Comparison of ENCODE assay signal across 12 mouse cellular contexts in genomic region chr12:111437222-111437900, GRCm38 (mm10). TPM values are rescaled to one million over a fixed set of nuclear protein-coding genes. Genes with fewer than 3 reads are reported as not detected.
DNase-seq lines count a peak whose midpoint lies in the region; ATAC-seq and TF ChIP-seq lines count a peak whose summit lies in the region.
"Had no signal": no experiment of that assay in that cellular context is flagged by ENCODE, and none has a peak within 500 bp of the region (broad histone marks: within the 10 kb centered on the region; RNA-seq: fewer than 3 reads in every experiment).

No protein-coding gene starts in this region.

- no peaks in the 10 kb centered on the region for H3K79me2 ChIP-seq in heart, adult 2 months (replicated peaks; ENCODE audit: control insufficient read depth, insufficient read depth, low read length)

- H3K4me3 ChIP-seq in heart, embryonic 10.5 days: no peak overlapping the region
- H3K4me3 ChIP-seq in heart, adult 2 months: no peak overlapping the region
- no peak overlapping the region for H3K4me3 ChIP-seq in liver, embryonic 13.5 days (replicated peaks)
- no peak overlapping the region for H3K4me3 ChIP-seq in forebrain, embryonic 14.5 days (ENCODE audit: low read depth, low read length)
- H3K4me3 ChIP-seq in hindbrain, embryonic 14.5 days (replicated peaks; ENCODE audit: low read length): no peak overlapping the region

- peaks cover 76% of the 10 kb centered on the region for H3K27me3 ChIP-seq in heart, embryonic 10.5 days (ENCODE audit: insufficient read depth, poor library complexity, severe bottlenecking)
- no peaks in the 10 kb centered on the region for H3K27me3 ChIP-seq in heart, adult 2 months (ENCODE audit: control insufficient read depth, insufficient read depth, low read length)
- H3K27me3 ChIP-seq in liver, embryonic 13.5 days: no peaks in the 10 kb centered on the region
- H3K27me3 ChIP-seq in forebrain, embryonic 14.5 days (replicated peaks; ENCODE audit: control insufficient read depth, insufficient read depth, low read length): peaks cover 14% of the 10 kb centered on the region
- H3K27me3 ChIP-seq in hindbrain, embryonic 14.5 days (ENCODE audit: control insufficient read depth, insufficient read depth, low read length): peaks cover 20% of the 10 kb centered on the region
- H3K27me3 ChIP-seq: Patski had no signal

- TF ChIP-seq EP300 in heart, adult 2 months (IDR thresholded peaks at IDR 0.05; ENCODE audit: insufficient read depth, low read depth, low read length): no peak

- no peak overlapping the region for H3K9ac ChIP-seq in heart, adult 2 months (ENCODE audit: low read depth, low read length)
- H3K9ac ChIP-seq in liver, embryonic 13.5 days: 0 out of 2 replicates have a peak overlapping the region, but pooled peaks have one; percentile 1
- no peak overlapping the region for H3K9ac ChIP-seq in forebrain, embryonic 14.5 days (ENCODE audit: low read length)
- no peak overlapping the region for H3K9ac ChIP-seq in hindbrain, embryonic 14.5 days

- intact Hi-C loops in heart, adult 2 months (cut with DNase I): no loop called here

- H3K4me2 ChIP-seq in liver, embryonic 13.5 days: no peak overlapping the region
- no peak overlapping the region for H3K4me2 ChIP-seq in forebrain, embryonic 14.5 days (ENCODE audit: low read length)
- H3K4me2 ChIP-seq in hindbrain, embryonic 14.5 days (replicated peaks): no peak overlapping the region

- TF ChIP-seq POLR2A in heart, adult 2 months (IDR thresholded peaks at IDR 0.05; ENCODE audit: insufficient read depth, low read depth, low read length): no peak

- no peaks in the 10 kb centered on the region for H3K9me3 ChIP-seq in heart, embryonic 10.5 days
- no peaks in the 10 kb centered on the region for H3K9me3 ChIP-seq in liver, embryonic 13.5 days (replicated peaks)
- no peaks in the 10 kb centered on the region for H3K9me3 ChIP-seq in forebrain, embryonic 14.5 days (replicated peaks; ENCODE audit: control insufficient read depth, low read length)
- H3K9me3 ChIP-seq in hindbrain, embryonic 14.5 days (ENCODE audit: control insufficient read depth, low read length): no peaks in the 10 kb centered on the region

- DNase-seq in heart, embryonic 10.5 days (ENCODE audit: low spot score): no peak
- no peak for DNase-seq in heart, adult 2 months
- DNase-seq in 416B (ENCODE audit: low read depth): peak; percentile 85
- DNase-seq in adrenal gland, postnatal 36 days: peak; percentile 80 to 82
- DNase-seq in liver, embryonic 13.5 days: no peak
- no peak for DNase-seq in forebrain, embryonic 14.5 days (ENCODE audit: low spot score)
- no peak for DNase-seq in hindbrain, embryonic 14.5 days (ENCODE audit: low spot score)
- DNase-seq: gastrocnemius, postnatal 25 days had no signal

- ATAC-seq in liver, embryonic 13.5 days (ENCODE audit: low read depth): no peak
- ATAC-seq in forebrain, embryonic 14.5 days: no peak
- ATAC-seq in hindbrain, embryonic 14.5 days (ENCODE audit: low FRiP score): no peak
- ATAC-seq in frontal cortex, adult (ENCODE audit: low TSS enrichment): no peak
- ATAC-seq: Patski had no signal

- peaks cover 56% of the 10 kb centered on the region for H3K4me1 ChIP-seq in heart, embryonic 10.5 days
- H3K4me1 ChIP-seq in heart, adult 2 months (ENCODE audit: control insufficient read depth, insufficient read depth, low read length): peaks cover 17% of the 10 kb centered on the region
- H3K4me1 ChIP-seq in liver, embryonic 13.5 days (replicated peaks): peaks cover 93% of the 10 kb centered on the region
- H3K4me1 ChIP-seq in forebrain, embryonic 14.5 days (ENCODE audit: control insufficient read depth, insufficient read depth, low read length): peaks cover 1% of the 10 kb centered on the region; the same call in 1 of the 2 replicates
- peaks cover 12% of the 10 kb centered on the region; the same call in 1 of the 2 replicates for H3K4me1 ChIP-seq in hindbrain, embryonic 14.5 days (replicated peaks; ENCODE audit: control insufficient read depth, insufficient read depth, low read length)

- TF ChIP-seq CTCF in heart, adult 2 months (IDR thresholded peaks at IDR 0.05): no peak

- no peaks in the 10 kb centered on the region for H3K36me3 ChIP-seq in heart, embryonic 10.5 days
- no peaks in the 10 kb centered on the region for H3K36me3 ChIP-seq in heart, adult 2 months (ENCODE audit: control insufficient read depth, insufficient read depth, low read length)
- no peaks in the 10 kb centered on the region for H3K36me3 ChIP-seq in liver, embryonic 13.5 days
- H3K36me3 ChIP-seq in forebrain, embryonic 14.5 days (ENCODE audit: control insufficient read depth, insufficient read depth, low read length): no peaks in the 10 kb centered on the region
- H3K36me3 ChIP-seq in hindbrain, embryonic 14.5 days (replicated peaks; ENCODE audit: control insufficient read depth, insufficient read depth): no peaks in the 10 kb centered on the region

- 0 out of 2 replicates have a peak overlapping the region, but pooled peaks have one; percentile 29 for H3K27ac ChIP-seq in heart, embryonic 10.5 days
- no peak overlapping the region for H3K27ac ChIP-seq in heart, adult 2 months
- H3K27ac ChIP-seq in liver, embryonic 13.5 days: peak overlapping the region; percentile 70
- no peak overlapping the region for H3K27ac ChIP-seq in forebrain, embryonic 14.5 days (ENCODE audit: low read depth, low read length)
- H3K27ac ChIP-seq in hindbrain, embryonic 14.5 days: no peak overlapping the region

- 68% methylated on average over 5 of the region's 5 CpGs for WGBS in heart, embryonic 10.5 days
- 36% methylated on average over 5 of the region's 5 CpGs for WGBS in heart, adult 2 months
- 26% methylated on average over 5 of the region's 5 CpGs for WGBS in liver, embryonic 13.5 days (ENCODE audit: insufficient replicate concordance)
- 79% methylated on average over 5 of the region's 5 CpGs for WGBS in forebrain, embryonic 14.5 days
- 80% methylated on average over 5 of the region's 5 CpGs for WGBS in hindbrain, embryonic 14.5 days

RNA-seq across cellular contexts. Expression of gene Tnfaip2, which starts 4.9 kb away (rescaled TPM):
- polyA plus RNA-seq in heart, embryonic 10.5 days (2016; fragmentation: Nextera tagmentation; extraction: Ambion mirVana): 12.1 and 12.8 TPM in 2 replicates
- 10 to 100 TPM; 40.9 to 52.1 TPM for total RNA-seq in heart, adult 2 months (2021)
- 40.2 and 52.0 TPM in 2 replicates for polyA plus RNA-seq in heart, adult 2 months (2012; rRNA removed)
- total RNA-seq in adrenal gland, postnatal 36 days (2021): 10 to 100 TPM; 13.9 to 14.3 TPM
- polyA plus RNA-seq in liver, embryonic 13.5 days (2015; fragmentation: Nextera tagmentation; extraction: Ambion mirVana): 92.1 and 96.6 TPM in 2 replicates
- polyA plus RNA-seq in forebrain, embryonic 14.5 days (2014; fragmentation: Nextera tagmentation; extraction: Ambion mirVana): 0.28 and 1.1 TPM in 2 replicates
- polyA plus RNA-seq in hindbrain, embryonic 14.5 days (2014; fragmentation: Nextera tagmentation; extraction: Ambion mirVana): 0.42 and 0.79 TPM in 2 replicates

RNA-seq across cellular contexts. Expression of gene Exoc3l4, which starts 20.5 kb away (rescaled TPM):
- polyA plus RNA-seq in heart, embryonic 10.5 days (2016; fragmentation: Nextera tagmentation; extraction: Ambion mirVana): 14.5 and 14.6 TPM in 2 replicates
- total RNA-seq in heart, adult 2 months (2021): 1 to 10 TPM; 2.5 to 2.7 TPM
- 9.2 and 10.9 TPM in 2 replicates for polyA plus RNA-seq in heart, adult 2 months (2012; rRNA removed)
- total RNA-seq in adrenal gland, postnatal 36 days (2021): 1 to 10 TPM; 4.8 to 6.7 TPM
- polyA plus RNA-seq in liver, embryonic 13.5 days (2015; fragmentation: Nextera tagmentation; extraction: Ambion mirVana): 15.5 and 18.6 TPM in 2 replicates
- polyA plus RNA-seq in forebrain, embryonic 14.5 days (2014; fragmentation: Nextera tagmentation; extraction: Ambion mirVana): 2.2 and 2.7 TPM in 2 replicates
- polyA plus RNA-seq in hindbrain, embryonic 14.5 days (2014; fragmentation: Nextera tagmentation; extraction: Ambion mirVana): 1.7 and 1.8 TPM in 2 replicates

RNA-seq across cellular contexts. Expression of gene Lbhd2, which starts 30.8 kb away (rescaled TPM):
- polyA plus RNA-seq in heart, embryonic 10.5 days (2016; fragmentation: Nextera tagmentation; extraction: Ambion mirVana): 0.21 and 0.30 TPM in 2 replicates
- total RNA-seq in heart, adult 2 months (2021): not detected
- polyA plus RNA-seq in heart, adult 2 months (2012; rRNA removed): not detected in 2 replicates
- total RNA-seq in adrenal gland, postnatal 36 days (2021): under 1 TPM in 1 of 2 experiments, not detected in 1; 0.59 TPM
- polyA plus RNA-seq in liver, embryonic 13.5 days (2015; fragmentation: Nextera tagmentation; extraction: Ambion mirVana): not detected in 2 replicates
- polyA plus RNA-seq in forebrain, embryonic 14.5 days (2014; fragmentation: Nextera tagmentation; extraction: Ambion mirVana): 2.4 and 2.8 TPM in 2 replicates
- 0.72 and 1.3 TPM in 2 replicates for polyA plus RNA-seq in hindbrain, embryonic 14.5 days (2014; fragmentation: Nextera tagmentation; extraction: Ambion mirVana)
- total RNA-seq: gastrocnemius, postnatal 25 days had no signal
- polyA plus RNA-seq: C2C12; hindbrain, embryonic 11.5 days; Patski had no signal

RNA-seq across cellular contexts. Expression of gene Gm266, which starts 48.3 kb away (rescaled TPM):
- 4.6 and 15.2 TPM in 2 replicates for polyA plus RNA-seq in heart, embryonic 10.5 days (2016; fragmentation: Nextera tagmentation; extraction: Ambion mirVana)
- under 1 TPM; 0.36 to 0.39 TPM for total RNA-seq in heart, adult 2 months (2021)
- polyA plus RNA-seq in heart, adult 2 months (2012; rRNA removed): 0.23 and 0.88 TPM in 2 replicates
- total RNA-seq in adrenal gland, postnatal 36 days (2021): under 1 TPM in 1 of 2 experiments, not detected in 1; 0.53 TPM
- 0.76 and 1.0 TPM in 2 replicates for polyA plus RNA-seq in liver, embryonic 13.5 days (2015; fragmentation: Nextera tagmentation; extraction: Ambion mirVana)
- 0.84 and 0.99 TPM in 2 replicates for polyA plus RNA-seq in forebrain, embryonic 14.5 days (2014; fragmentation: Nextera tagmentation; extraction: Ambion mirVana)
- polyA plus RNA-seq in hindbrain, embryonic 14.5 days (2014; fragmentation: Nextera tagmentation; extraction: Ambion mirVana): 2.6 and 3.8 TPM in 2 replicates

RNA-seq across cellular contexts. Expression of gene Cdc42bpb, which starts 59.8 kb away (rescaled TPM):
- 27.8 and 33.1 TPM in 2 replicates for polyA plus RNA-seq in heart, embryonic 10.5 days (2016; fragmentation: Nextera tagmentation; extraction: Ambion mirVana)
- total RNA-seq in heart, adult 2 months (2021): 10 to 100 TPM; 55.3 to 58.5 TPM
- 105 and 106 TPM in 2 replicates for polyA plus RNA-seq in heart, adult 2 months (2012; rRNA removed)
- total RNA-seq in adrenal gland, postnatal 36 days (2021): 100 to 1,000 TPM; 112 to 153 TPM
- polyA plus RNA-seq in liver, embryonic 13.5 days (2015; fragmentation: Nextera tagmentation; extraction: Ambion mirVana): 5.9 and 6.7 TPM in 2 replicates
- 28.8 and 34.6 TPM in 2 replicates for polyA plus RNA-seq in forebrain, embryonic 14.5 days (2014; fragmentation: Nextera tagmentation; extraction: Ambion mirVana)
- 48.1 and 48.3 TPM in 2 replicates for polyA plus RNA-seq in hindbrain, embryonic 14.5 days (2014; fragmentation: Nextera tagmentation; extraction: Ambion mirVana)

Comparison
In these comparisons a context has a peak if more than half of its experiments do, and no peak if none do; other contexts are left out.
1. H3K27ac ChIP-seq: peak in heart, embryonic 10.5 days (single experiment) and liver, embryonic 13.5 days (single experiment); none in heart, adult 2 months (single experiment), forebrain, embryonic 14.5 days (single experiment) and hindbrain, embryonic 14.5 days (single experiment).
2. DNase-seq: peak in 416B (single experiment) and adrenal gland, postnatal 36 days (2 of 2); none in heart, embryonic 10.5 days (single experiment), heart, adult 2 months (0 of 2), liver, embryonic 13.5 days (single experiment), forebrain, embryonic 14.5 days (single experiment) and hindbrain, embryonic 14.5 days (single experiment).